Mouse (Mus musculus) left cerebral cortex, adult 8-10 months (tissue): Measurements from ENCODE around the gene Rmdn2. TPM values are rescaled to one million over a fixed set of nuclear protein-coding genes. Genes with fewer than 3 reads are reported as not detected.

ENCODE experiments used
- DNase-seq, 2 experiments: peaks; one replicate each; pipeline ENCODE4 v3.0.0; 2022; ENCODE audit warnings: low spot score in 2 of 2
- total RNA-seq, 4 experiments: library from RNA; stranded (reverse); gene quantifications; 2 replicates each; pipeline ENCODE4 v1.2.4; 2022

The Rmdn2 gene
- total RNA-seq, 4 experiments from 2014 or later: 8.6 to 15.7 (median 12.2) TPM

DNA sequence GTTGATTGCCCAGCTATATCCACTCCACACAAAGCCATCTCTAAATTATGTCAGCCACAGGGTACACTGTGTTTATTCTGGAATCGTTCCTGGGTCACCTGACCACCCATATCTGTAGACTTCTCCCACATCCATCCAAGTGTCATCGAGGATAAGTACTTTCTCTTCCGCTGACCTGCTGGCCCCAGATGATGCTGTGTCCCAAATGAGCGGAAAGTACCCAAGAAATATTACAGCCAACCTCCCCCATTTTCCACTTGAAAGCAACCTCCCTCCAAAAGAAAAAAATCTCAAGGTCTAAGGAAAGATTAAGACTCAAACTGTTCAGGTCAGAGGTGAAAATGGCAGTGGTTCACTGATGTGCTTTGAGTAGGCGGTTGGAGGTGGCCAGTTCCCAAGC, 131.0 kb downstream of the Rmdn2 start:
- no peak for DNase-seq

Other genes starting within 250 kb of the Rmdn2 start
- 1 to 10 TPM; 2.4 to 4.0 (median 3.0) TPM for gene Cyp1b1, start 103.2 kb downstream of the Rmdn2 start, total RNA-seq